Mouse (Mus musculus): ENCODE measurements around the gene Tiam1. TPM values are rescaled to one million over a fixed set of nuclear protein-coding genes. Genes with fewer than 3 reads are reported as not detected.
A peak's percentile ranks its signal among the peaks of the same experiment; 100 is the strongest.

Gene Tiam1
- polyA plus RNA-seq, 1 experiment from 2014 or later, result 24.5 TPM

DNA sequence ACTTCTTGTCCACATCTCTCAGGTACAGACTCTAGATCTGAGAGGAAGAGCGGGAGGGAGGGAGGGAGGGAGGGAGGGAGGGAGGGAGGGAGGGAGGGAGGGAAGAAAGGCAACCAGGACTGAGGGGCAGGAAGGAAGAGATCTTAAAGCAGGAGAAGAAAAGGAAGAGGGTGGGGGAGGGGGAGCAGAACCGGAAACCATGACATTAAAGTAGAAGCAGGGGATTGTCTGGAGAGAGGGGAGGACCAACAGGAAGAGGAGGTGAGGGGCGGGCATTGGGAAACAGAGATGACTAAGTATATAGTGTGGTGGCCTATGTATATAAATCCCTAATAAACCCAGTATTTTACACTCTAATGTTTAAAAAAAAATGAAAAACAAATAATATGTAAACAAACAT is 34.1 kb downstream of the Tiam1 start:
- Histone ChIP-seq H3K27me3 (ENCODE audit: control insufficient read depth, insufficient read depth, low read length) (no peaks in the 10 kb centered on the region), H3K9ac (ENCODE audit: low read depth, low read length) (no peak overlapping the region), H3K9me3 (ENCODE audit: control insufficient read depth, low read length) (no peaks in the 10 kb centered on the region), H3K4me3 (ENCODE audit: low read length) (no peak overlapping the region), H3K4me1 (ENCODE audit: control insufficient read depth, insufficient read depth, low read length) (peaks cover 5% of the 10 kb centered on the region; the same call in 1 of the 2 replicates), H3K27ac (ENCODE audit: low read depth, low read length) (no peak overlapping the region), H3K4me2 (replicated peaks; ENCODE audit: low read depth, low read length) (no peak overlapping the region), H3K36me3 (ENCODE audit: control insufficient read depth, insufficient read depth, low read length) (no peaks in the 10 kb centered on the region)
- 57% methylated on average over 3 of the region's 3 CpGs for WGBS
- ATAC-seq (ENCODE audit: low FRiP score, low TSS enrichment), result no peak

DNA sequence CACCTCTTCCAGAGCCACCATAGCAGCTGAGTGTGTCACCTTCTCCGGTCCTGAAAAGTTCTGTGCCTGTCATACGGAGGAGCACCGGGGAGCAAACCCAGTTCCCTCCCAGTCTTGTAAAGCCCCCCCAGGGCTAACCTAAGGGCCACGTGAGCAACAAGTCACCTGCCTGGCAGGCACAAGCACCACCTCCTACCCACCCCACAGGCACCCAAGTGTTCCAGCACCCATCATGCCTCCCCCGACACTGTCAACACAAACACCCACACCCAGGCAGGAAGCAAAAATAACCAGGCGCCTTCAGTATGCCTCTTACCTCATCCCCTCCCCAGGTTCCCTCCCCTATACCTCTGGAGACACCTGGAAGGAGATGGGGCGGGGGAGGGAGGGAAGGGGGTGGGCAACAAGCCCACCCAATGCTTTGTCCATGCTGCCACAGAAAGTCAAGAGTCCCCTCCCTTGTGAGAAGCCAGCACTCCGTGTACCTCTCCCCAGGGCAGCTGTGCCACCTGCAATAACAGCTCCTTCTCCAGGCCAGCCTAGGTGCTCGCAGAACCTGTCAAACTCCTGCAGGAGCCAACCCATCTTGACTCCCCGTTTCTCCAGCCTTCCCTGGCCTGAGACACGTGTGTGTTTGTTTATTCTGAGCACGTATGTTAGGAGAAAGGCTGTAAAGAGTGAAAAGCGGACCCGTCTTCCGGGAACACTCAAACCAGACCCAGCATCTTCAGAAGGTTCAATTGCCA is 38.7 kb downstream of the Tiam1 start:
- no peaks in the 10 kb centered on the region for H3K9me3 ChIP-seq (ENCODE audit: control insufficient read depth, low read length)
- H3K36me3 ChIP-seq (ENCODE audit: control insufficient read depth, insufficient read depth, low read length), result no peaks in the 10 kb centered on the region
- ATAC-seq (ENCODE audit: low FRiP score, low TSS enrichment), result no peak
- H3K27ac ChIP-seq (ENCODE audit: low read depth, low read length), result no peak overlapping the region
- no peaks in the 10 kb centered on the region for H3K27me3 ChIP-seq (ENCODE audit: control insufficient read depth, insufficient read depth, low read length)
- H3K4me1 ChIP-seq (ENCODE audit: control insufficient read depth, insufficient read depth, low read length), result peaks cover 5% of the 10 kb centered on the region; the same call in 1 of the 2 replicates
- H3K4me3 ChIP-seq (ENCODE audit: low read length), result no peak overlapping the region
- no peak overlapping the region for H3K9ac ChIP-seq (ENCODE audit: low read depth, low read length)
- H3K4me2 ChIP-seq (replicated peaks; ENCODE audit: low read depth, low read length), result no peak overlapping the region
- WGBS, result 62% methylated on average over 15 of the region's 15 CpGs

DNA sequence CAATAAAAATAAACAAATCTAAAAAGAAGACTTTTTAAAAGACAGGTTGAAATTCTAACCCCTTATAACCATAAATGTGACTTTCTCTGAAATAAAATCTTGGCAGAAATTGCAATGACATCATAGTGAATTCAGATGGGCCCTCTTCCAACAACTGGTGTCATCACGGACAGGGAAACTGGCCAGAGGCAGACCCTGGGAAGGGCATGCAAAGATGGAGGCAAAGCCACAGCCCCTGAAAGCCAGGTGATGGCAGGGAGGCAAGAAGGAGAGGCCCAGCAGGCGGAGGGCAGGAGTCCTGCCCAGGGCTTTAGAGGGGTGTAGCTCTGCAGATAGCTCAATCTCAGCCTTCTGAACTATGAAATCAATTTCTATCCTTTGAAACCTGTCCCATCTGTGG is 39.8 kb downstream of the Tiam1 start:
- Histone ChIP-seq H3K4me1 (ENCODE audit: control insufficient read depth, insufficient read depth, low read length) (peaks cover 5% of the 10 kb centered on the region; the same call in 1 of the 2 replicates), H3K4me3 (ENCODE audit: low read length) (no peak overlapping the region), H3K9ac (ENCODE audit: low read depth, low read length) (no peak overlapping the region), H3K27me3 (ENCODE audit: control insufficient read depth, insufficient read depth, low read length) (no peaks in the 10 kb centered on the region), H3K4me2 (replicated peaks; ENCODE audit: low read depth, low read length) (no peak overlapping the region), H3K9me3 (ENCODE audit: control insufficient read depth, low read length) (no peaks in the 10 kb centered on the region), H3K27ac (ENCODE audit: low read depth, low read length) (no peak overlapping the region), H3K36me3 (ENCODE audit: control insufficient read depth, insufficient read depth, low read length) (no peaks in the 10 kb centered on the region)
- 82% methylated on average over 2 of the region's 2 CpGs for WGBS
- no peak for ATAC-seq (ENCODE audit: low FRiP score, low TSS enrichment)

DNA sequence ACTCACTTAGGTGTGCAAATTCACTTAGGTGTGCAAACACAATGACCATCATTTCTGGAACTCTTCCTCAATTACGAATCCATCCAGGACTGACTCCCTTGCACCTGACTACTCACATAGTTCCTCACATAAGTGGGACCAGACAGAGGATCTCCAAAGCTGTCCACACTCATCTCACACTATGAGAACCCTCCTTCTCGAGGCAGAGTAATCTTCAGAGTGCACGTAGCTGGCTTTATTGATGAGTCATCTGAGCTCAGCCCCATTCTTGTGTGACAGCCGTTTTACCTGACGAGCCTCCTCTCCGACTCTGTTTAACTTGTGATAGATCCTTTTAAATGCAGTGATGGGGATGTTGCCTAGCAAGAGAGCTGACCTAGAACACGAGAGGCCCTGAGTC is 41.0 kb downstream of the Tiam1 start:
- no peaks in the 10 kb centered on the region for H3K9me3 ChIP-seq (ENCODE audit: control insufficient read depth, low read length)
- H3K9ac ChIP-seq (ENCODE audit: low read depth, low read length), result no peak overlapping the region
- H3K4me2 ChIP-seq (replicated peaks; ENCODE audit: low read depth, low read length), result no peak overlapping the region
- H3K4me3 ChIP-seq (ENCODE audit: low read length), result no peak overlapping the region
- H3K27ac ChIP-seq (ENCODE audit: low read depth, low read length), result no peak overlapping the region
- peaks cover 5% of the 10 kb centered on the region; the same call in 1 of the 2 replicates for H3K4me1 ChIP-seq (ENCODE audit: control insufficient read depth, insufficient read depth, low read length)
- H3K36me3 ChIP-seq (ENCODE audit: control insufficient read depth, insufficient read depth, low read length), result no peaks in the 10 kb centered on the region
- 79% methylated on average over 7 of the region's 7 CpGs for WGBS
- no peaks in the 10 kb centered on the region for H3K27me3 ChIP-seq (ENCODE audit: control insufficient read depth, insufficient read depth, low read length)
- ATAC-seq (ENCODE audit: low FRiP score, low TSS enrichment), result no peak

DNA sequence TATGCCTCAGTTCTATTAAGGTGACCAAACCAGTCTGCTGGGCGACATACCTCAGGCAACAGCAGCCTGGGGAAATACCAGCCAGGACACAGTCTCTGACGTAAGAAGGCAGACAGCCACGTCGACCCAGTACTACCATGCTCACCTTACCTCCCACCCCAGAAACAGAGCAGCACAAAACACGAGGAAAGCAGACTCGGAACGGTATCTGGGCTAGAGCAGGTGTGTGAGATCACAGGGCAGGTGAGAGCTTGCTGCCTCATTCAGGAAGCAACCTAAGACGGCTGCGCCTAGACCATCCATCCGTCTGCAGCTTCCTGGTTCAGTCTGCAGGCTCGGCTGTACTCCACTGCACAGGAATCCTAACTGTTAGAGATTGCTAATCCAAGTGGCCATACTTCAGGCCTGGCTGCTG is 45.4 kb downstream of the Tiam1 start:
- ATAC-seq (ENCODE audit: low FRiP score, low TSS enrichment), result peak; percentile 56; the same call in 1 of the 2 replicates
- Histone ChIP-seq H3K4me2 (replicated peaks; ENCODE audit: low read depth, low read length) (no peak overlapping the region), H3K36me3 (ENCODE audit: control insufficient read depth, insufficient read depth, low read length) (no peaks in the 10 kb centered on the region), H3K4me3 (ENCODE audit: low read length) (no peak overlapping the region), H3K27me3 (ENCODE audit: control insufficient read depth, insufficient read depth, low read length) (no peaks in the 10 kb centered on the region), H3K27ac (ENCODE audit: low read depth, low read length) (peak overlapping the region; percentile 59; the same call in 1 of the 2 replicates), H3K9ac (ENCODE audit: low read depth, low read length) (no peak overlapping the region), H3K9me3 (ENCODE audit: control insufficient read depth, low read length) (no peaks in the 10 kb centered on the region; the same call in 1 of the 2 replicates), H3K4me1 (ENCODE audit: control insufficient read depth, insufficient read depth, low read length) (peaks cover 15% of the 10 kb centered on the region; the same call in 1 of the 2 replicates)
- 58% methylated on average over 11 of the region's 11 CpGs for WGBS

DNA sequence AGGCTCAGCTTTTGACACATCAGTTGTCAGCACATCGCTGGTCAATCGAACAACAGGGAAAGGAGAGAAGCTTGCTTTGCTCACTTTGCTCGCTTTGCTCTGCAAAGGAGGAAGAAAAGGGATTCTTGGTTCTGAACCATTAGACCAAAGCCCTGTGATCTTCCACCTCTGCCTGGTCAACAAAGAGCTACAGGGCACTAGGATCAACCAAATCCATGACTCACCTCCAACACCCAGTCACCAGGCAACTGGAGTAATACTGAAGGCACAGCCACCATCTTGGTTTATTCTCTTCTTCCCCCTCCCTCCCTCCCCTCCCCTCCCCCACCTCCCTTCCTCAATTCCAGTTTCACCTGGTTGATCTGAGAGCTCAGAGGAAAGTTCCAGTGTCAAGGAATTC is 45.8 kb downstream of the Tiam1 start:
- H3K4me2 ChIP-seq (replicated peaks; ENCODE audit: low read depth, low read length), result no peak overlapping the region
- H3K36me3 ChIP-seq (ENCODE audit: control insufficient read depth, insufficient read depth, low read length), result no peaks in the 10 kb centered on the region
- no peaks in the 10 kb centered on the region; the same call in 1 of the 2 replicates for H3K9me3 ChIP-seq (ENCODE audit: control insufficient read depth, low read length)
- peaks cover 15% of the 10 kb centered on the region; the same call in 1 of the 2 replicates for H3K4me1 ChIP-seq (ENCODE audit: control insufficient read depth, insufficient read depth, low read length)
- WGBS, result 71% methylated on average over 3 of the region's 3 CpGs
- no peak overlapping the region for H3K9ac ChIP-seq (ENCODE audit: low read depth, low read length)
- no peak for ATAC-seq (ENCODE audit: low FRiP score, low TSS enrichment)
- H3K27me3 ChIP-seq (ENCODE audit: control insufficient read depth, insufficient read depth, low read length), result no peaks in the 10 kb centered on the region
- peak overlapping the region; percentile 59; the same call in 1 of the 2 replicates for H3K27ac ChIP-seq (ENCODE audit: low read depth, low read length)
- H3K4me3 ChIP-seq (ENCODE audit: low read length), result no peak overlapping the region

DNA sequence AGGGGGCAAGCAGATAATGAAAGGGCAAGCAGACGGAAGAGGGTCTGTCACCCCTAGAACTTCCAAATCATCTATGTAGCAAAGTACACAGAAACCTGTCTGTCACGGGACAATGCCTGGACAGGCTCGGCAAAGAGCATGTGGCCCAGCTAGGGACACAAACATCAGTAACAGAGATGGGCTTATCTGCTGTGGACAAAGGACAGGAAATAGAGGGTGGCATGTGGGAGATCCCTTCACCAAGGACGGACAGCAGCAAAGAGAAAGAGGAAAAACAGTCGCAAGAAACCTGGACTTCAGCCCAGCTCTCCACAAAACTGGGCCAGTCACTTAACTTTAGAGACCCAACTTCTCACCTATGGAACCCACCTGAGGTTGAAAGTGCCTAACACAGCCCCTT is 47.6 kb downstream of the Tiam1 start:
- Histone ChIP-seq H3K9me3 (ENCODE audit: control insufficient read depth, low read length) (no peaks in the 10 kb centered on the region; the same call in 1 of the 2 replicates), H3K27ac (ENCODE audit: low read depth, low read length) (no peak overlapping the region), H3K4me3 (ENCODE audit: low read length) (no peak overlapping the region), H3K4me2 (replicated peaks; ENCODE audit: low read depth, low read length) (no peak overlapping the region), H3K4me1 (ENCODE audit: control insufficient read depth, insufficient read depth, low read length) (peaks cover 19% of the 10 kb centered on the region; the same call in 1 of the 2 replicates), H3K27me3 (ENCODE audit: control insufficient read depth, insufficient read depth, low read length) (no peaks in the 10 kb centered on the region), H3K9ac (ENCODE audit: low read depth, low read length) (no peak overlapping the region), H3K36me3 (ENCODE audit: control insufficient read depth, insufficient read depth, low read length) (no peaks in the 10 kb centered on the region)
- 57% methylated on average over 5 of the region's 5 CpGs for WGBS
- ATAC-seq (ENCODE audit: low FRiP score, low TSS enrichment), result no peak

DNA sequence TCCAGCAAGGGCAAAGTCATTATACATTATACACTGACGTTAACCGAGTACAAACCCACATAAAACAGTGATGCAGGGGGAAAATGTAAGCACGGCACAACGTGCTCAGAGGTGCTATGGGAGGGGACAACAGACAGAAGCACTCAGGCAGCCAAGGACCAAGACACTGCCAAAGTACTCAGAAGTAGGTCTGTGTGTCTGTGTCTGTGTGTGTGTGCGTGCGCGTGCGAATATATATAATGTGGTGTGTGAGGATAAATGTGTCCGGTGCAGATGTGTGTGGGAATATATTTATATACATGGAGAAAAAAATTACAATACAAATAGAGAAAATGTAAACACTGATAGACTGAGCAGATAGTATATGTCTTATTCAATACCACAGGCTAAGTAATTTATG is 50.6 kb downstream of the Tiam1 start:
- WGBS, result 66% methylated on average over 9 of the region's 9 CpGs
- no peaks in the 10 kb centered on the region; the same call in 1 of the 2 replicates for H3K9me3 ChIP-seq (ENCODE audit: control insufficient read depth, low read length)
- ATAC-seq (ENCODE audit: low FRiP score, low TSS enrichment), result no peak

DNA sequence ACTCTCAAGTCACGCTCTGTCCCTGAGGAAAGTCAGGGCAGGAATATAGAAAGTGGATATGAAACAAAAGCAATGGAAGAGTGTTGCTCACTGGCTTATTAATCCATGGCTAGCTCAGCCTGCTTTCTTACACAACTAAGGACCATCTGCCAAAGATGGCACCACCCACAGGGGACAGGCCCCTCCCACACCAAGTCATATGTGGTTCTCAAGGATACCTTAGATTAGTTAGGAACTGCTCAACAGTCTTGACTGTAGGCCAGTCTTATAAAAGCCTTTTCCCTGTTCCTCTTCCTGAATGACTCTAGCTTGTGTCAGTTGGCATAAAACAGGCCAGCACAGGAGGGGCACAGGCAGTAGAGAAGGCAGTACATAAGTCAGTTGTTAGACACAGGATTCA is 51.7 kb downstream of the Tiam1 start:
- no peak overlapping the region for H3K9ac ChIP-seq (ENCODE audit: low read depth, low read length)
- no peak for ATAC-seq (ENCODE audit: low FRiP score, low TSS enrichment)
- WGBS, result 85% methylated on average over 1 of the region's 1 CpGs

More for the DNA sequence above, 50.6 kb downstream of the Tiam1 start:
- no peak overlapping the region for H3K9ac ChIP-seq (ENCODE audit: low read depth, low read length)
- no peak overlapping the region for H3K4me2 ChIP-seq (replicated peaks; ENCODE audit: low read depth, low read length)
- no peak overlapping the region for H3K4me3 ChIP-seq (ENCODE audit: low read length)
- H3K27me3 ChIP-seq (ENCODE audit: control insufficient read depth, insufficient read depth, low read length), result no peaks in the 10 kb centered on the region
- no peak overlapping the region for H3K27ac ChIP-seq (ENCODE audit: low read depth, low read length)
- no peaks in the 10 kb centered on the region for H3K36me3 ChIP-seq (ENCODE audit: control insufficient read depth, insufficient read depth, low read length)
- peaks cover 19% of the 10 kb centered on the region; the same call in 1 of the 2 replicates for H3K4me1 ChIP-seq (ENCODE audit: control insufficient read depth, insufficient read depth, low read length)

More for the DNA sequence above, 51.7 kb downstream of the Tiam1 start:
- peaks cover 19% of the 10 kb centered on the region; the same call in 1 of the 2 replicates for H3K4me1 ChIP-seq (ENCODE audit: control insufficient read depth, insufficient read depth, low read length)
- no peaks in the 10 kb centered on the region; the same call in 1 of the 2 replicates for H3K9me3 ChIP-seq (ENCODE audit: control insufficient read depth, low read length)
- H3K4me2 ChIP-seq (replicated peaks; ENCODE audit: low read depth, low read length), result no peak overlapping the region
- H3K27me3 ChIP-seq (ENCODE audit: control insufficient read depth, insufficient read depth, low read length), result no peaks in the 10 kb centered on the region
- H3K4me3 ChIP-seq (ENCODE audit: low read length), result no peak overlapping the region
- H3K27ac ChIP-seq (ENCODE audit: low read depth, low read length), result no peak overlapping the region
- H3K36me3 ChIP-seq (ENCODE audit: control insufficient read depth, insufficient read depth, low read length), result no peaks in the 10 kb centered on the region

All from kidney, embryonic 14.5 days (tissue).